10 mouse cellular contexts compared by ENCODE assay signal in genomic region chr19:57161010-57161660, GRCm38 (mm10).
DNase-seq lines count a peak whose midpoint lies in the region; ATAC-seq and TF ChIP-seq lines count a peak whose summit lies in the region.
"Had no signal": no experiment of that assay in that cellular context is flagged by ENCODE, and none has a peak within 500 bp of the region (broad histone marks: within the 10 kb centered on the region; RNA-seq: fewer than 3 reads in every experiment).

No protein-coding gene starts in this region.

- H3K36me3 ChIP-seq in lung, postnatal 0 days (ENCODE audit: insufficient read depth, low read length), result no peaks in the 10 kb centered on the region
- H3K36me3 ChIP-seq: hindbrain, embryonic 15.5 days; neural tube, embryonic 12.5 days had no signal

- H3K4me2 ChIP-seq in lung, postnatal 0 days (replicated peaks; ENCODE audit: low read depth, low read length), result no peak overlapping the region
- H3K4me2 ChIP-seq: hindbrain, embryonic 15.5 days; neural tube, embryonic 12.5 days had no signal

- no peak overlapping the region for H3K9ac ChIP-seq in lung, postnatal 0 days (replicated peaks; ENCODE audit: low read depth)
- H3K9ac ChIP-seq: hindbrain, embryonic 15.5 days; neural tube, embryonic 12.5 days had no signal

- peak; percentile 97 for TF ChIP-seq CTCF in gastrocnemius, adult 2 months (IDR thresholded peaks at IDR 0.05)
- peak; percentile 84 for TF ChIP-seq CTCF in lung, postnatal 0 days (IDR thresholded peaks at IDR 0.05)

- no peaks in the 10 kb centered on the region for H3K27me3 ChIP-seq in lung, postnatal 0 days (replicated peaks; ENCODE audit: insufficient read depth, low read length)
- H3K27me3 ChIP-seq: hindbrain, embryonic 15.5 days; neural tube, embryonic 12.5 days had no signal

- DNase-seq in gastrocnemius, adult 2 months, result peak; percentile 50
- DNase-seq in gastrocnemius, postnatal 25 days, result no peak
- peak; percentile 66 for DNase-seq in testis, postnatal 10 days (ENCODE audit: low spot score)
- no peak for DNase-seq in testis, postnatal 14 days (ENCODE audit: low spot score)
- DNase-seq in cerebellum, adult 11-12 months, result peak; percentile 70
- peak; percentile 53 to 66 for DNase-seq in heart, postnatal 14 days
- peak; percentile 48 for DNase-seq in lung, postnatal 0 days (ENCODE audit: low spot score)

- H3K4me3 ChIP-seq in gastrocnemius, adult 2 months, result no peak overlapping the region
- no peak overlapping the region for H3K4me3 ChIP-seq in lung, postnatal 0 days (ENCODE audit: low read depth, low read length)
- H3K4me3 ChIP-seq: hindbrain, embryonic 15.5 days; neural tube, embryonic 12.5 days had no signal

- 0 out of 2 replicates have a peak, but pooled peaks have one; percentile 37 for TF ChIP-seq EP300 in lung, postnatal 0 days (IDR thresholded peaks at IDR 0.05)

- H3K4me1 ChIP-seq in lung, postnatal 0 days (ENCODE audit: insufficient read depth, low read depth, low read length), result no peaks in the 10 kb centered on the region
- H3K4me1 ChIP-seq: neural tube, embryonic 12.5 days had no signal

- peak; percentile 46; the same call in 1 of the 2 replicates for ATAC-seq in lung, postnatal 0 days
- ATAC-seq in erythroblast, adult 5-6 weeks (replicated peaks; ENCODE audit: low FRiP score, poor library complexity, severe bottlenecking), result no peak

- no peaks in the 10 kb centered on the region for H3K9me3 ChIP-seq in lung, postnatal 0 days (ENCODE audit: low read length)
- H3K9me3 ChIP-seq: hindbrain, embryonic 15.5 days; neural tube, embryonic 12.5 days had no signal

- intact Hi-C loops in gastrocnemius, adult 2 months (cut with DNase I), result loop anchor here (1.0 to 5.0 kb wide), 4 partner anchors 164 to 481 kb away; no protein-coding TSS in a partner anchor
- intact Hi-C loops in heart, postnatal 14 days (cut with DNase I), result loop anchor here (1.0 to 5.0 kb wide), 3 partner anchors 96 to 164 kb away; no protein-coding TSS in a partner anchor

- WGBS in lung, postnatal 0 days, result 63% methylated on average over 7 of the region's 7 CpGs

- H3K27ac ChIP-seq in gastrocnemius, adult 2 months, result no peak overlapping the region
- no peak overlapping the region for H3K27ac ChIP-seq in lung, postnatal 0 days (ENCODE audit: low read length)
- H3K27ac ChIP-seq: hindbrain, embryonic 15.5 days; neural tube, embryonic 12.5 days had no signal

Comparison
In these comparisons a context has a peak if more than half of its experiments do, and no peak if none do; other contexts are left out.
1. DNase-seq: peak in gastrocnemius, adult 2 months (single experiment), testis, postnatal 10 days (single experiment), cerebellum, adult 11-12 months (single experiment), heart, postnatal 14 days (2 of 2) and lung, postnatal 0 days (single experiment); none in gastrocnemius, postnatal 25 days (single experiment) and testis, postnatal 14 days (single experiment).